Mouse (Mus musculus): ENCODE results near the gene Eps8. TPM values are rescaled to one million over a fixed set of nuclear protein-coding genes. Genes with fewer than 3 reads are reported as not detected.

Eps8 gene
- polyA plus RNA-seq, 1 experiment from 2014 or later, result 6.8 TPM

GRCm38 (mm10) chr6:137681000-137681399 lies 26.3 kb upstream of the Eps8 start:
- no peak overlapping the region for H3K4me3 ChIP-seq
- no peaks in the 10 kb centered on the region for H3K4me1 ChIP-seq
- no peak overlapping the region for H3K27ac ChIP-seq
- WGBS, result 92% methylated on average over 2 of the region's 2 CpGs
- H3K9me3 ChIP-seq, result no peaks in the 10 kb centered on the region
- H3K36me3 ChIP-seq (replicated peaks), result no peaks in the 10 kb centered on the region
- no peaks in the 10 kb centered on the region for H3K27me3 ChIP-seq (ENCODE audit: poor library complexity, severe bottlenecking)
- no peak for DNase-seq (ENCODE audit: extremely low spot score, low spot score)

GRCm38 (mm10) chr6:137676581-137676980 lies 21.9 kb upstream of the Eps8 start:
- WGBS, result 93% methylated on average over 12 of the region's 12 CpGs
- H3K27me3 ChIP-seq (ENCODE audit: poor library complexity, severe bottlenecking), result no peaks in the 10 kb centered on the region
- no peaks in the 10 kb centered on the region for H3K36me3 ChIP-seq (replicated peaks)
- H3K27ac ChIP-seq, result no peak overlapping the region
- no peak overlapping the region for H3K4me3 ChIP-seq
- H3K4me1 ChIP-seq, result no peaks in the 10 kb centered on the region
- DNase-seq (ENCODE audit: extremely low spot score, low spot score), result no peak
- H3K9me3 ChIP-seq, result no peaks in the 10 kb centered on the region

- Histone ChIP-seq H3K4me1 (no peaks in the 10 kb centered on the region), H3K27me3 (ENCODE audit: poor library complexity, severe bottlenecking) (no peaks in the 10 kb centered on the region), H3K36me3 (replicated peaks) (no peaks in the 10 kb centered on the region), H3K27ac (no peak overlapping the region), H3K4me3 (no peak overlapping the region), H3K9me3 (no peaks in the 10 kb centered on the region)
- DNase-seq (ENCODE audit: extremely low spot score, low spot score), result no peak
- 85% methylated on average over 5 of the region's 5 CpGs for WGBS
Measured at GRCm38 (mm10) chr6:137675556-137675955, 20.9 kb upstream of the Eps8 start.

- Histone ChIP-seq H3K4me1 (no peaks in the 10 kb centered on the region), H3K27me3 (ENCODE audit: poor library complexity, severe bottlenecking) (no peaks in the 10 kb centered on the region), H3K36me3 (replicated peaks) (no peaks in the 10 kb centered on the region), H3K9me3 (no peaks in the 10 kb centered on the region), H3K27ac (no peak overlapping the region), H3K4me3 (no peak overlapping the region)
- 82% methylated on average over 15 of the region's 15 CpGs for WGBS
- no peak for DNase-seq (ENCODE audit: extremely low spot score, low spot score)
Measured at GRCm38 (mm10) chr6:137673301-137673700, 18.6 kb upstream of the Eps8 start.

- Histone ChIP-seq H3K9me3 (no peaks in the 10 kb centered on the region), H3K36me3 (replicated peaks) (no peaks in the 10 kb centered on the region), H3K27ac (no peak overlapping the region), H3K4me1 (no peaks in the 10 kb centered on the region), H3K4me3 (no peak overlapping the region), H3K27me3 (ENCODE audit: poor library complexity, severe bottlenecking) (no peaks in the 10 kb centered on the region)
- DNase-seq (ENCODE audit: extremely low spot score, low spot score), result no peak
- 83% methylated on average over 10 of the region's 10 CpGs for WGBS
Measured at GRCm38 (mm10) chr6:137671561-137671960, 16.9 kb upstream of the Eps8 start.

GRCm38 (mm10) chr6:137670820-137671219 lies 16.1 kb upstream of the Eps8 start:
- H3K27ac ChIP-seq, result no peak overlapping the region
- H3K4me1 ChIP-seq, result no peaks in the 10 kb centered on the region
- 93% methylated on average over 9 of the region's 9 CpGs for WGBS
- no peaks in the 10 kb centered on the region for H3K36me3 ChIP-seq (replicated peaks)
- no peaks in the 10 kb centered on the region for H3K9me3 ChIP-seq
- no peak overlapping the region for H3K4me3 ChIP-seq
- no peaks in the 10 kb centered on the region for H3K27me3 ChIP-seq (ENCODE audit: poor library complexity, severe bottlenecking)
- no peak for DNase-seq (ENCODE audit: extremely low spot score, low spot score)

GRCm38 (mm10) chr6:137669876-137670275 lies 15.2 kb upstream of the Eps8 start:
- no peaks in the 10 kb centered on the region for H3K27me3 ChIP-seq (ENCODE audit: poor library complexity, severe bottlenecking)
- WGBS, result 88% methylated on average over 3 of the region's 3 CpGs

GRCm38 (mm10) chr6:137669433-137669832 lies 14.8 kb upstream of the Eps8 start:
- WGBS, result 89% methylated on average over 1 of the region's 1 CpGs
- H3K4me3 ChIP-seq, result no peak overlapping the region
- no peaks in the 10 kb centered on the region for H3K36me3 ChIP-seq (replicated peaks)
- H3K4me1 ChIP-seq, result no peaks in the 10 kb centered on the region
- H3K27ac ChIP-seq, result no peak overlapping the region
- H3K9me3 ChIP-seq, result no peaks in the 10 kb centered on the region
- H3K27me3 ChIP-seq (ENCODE audit: poor library complexity, severe bottlenecking), result no peaks in the 10 kb centered on the region
- no peak for DNase-seq (ENCODE audit: extremely low spot score, low spot score)

More at GRCm38 (mm10) chr6:137669876-137670275, 15.2 kb upstream of the Eps8 start:
- Histone ChIP-seq H3K27ac (no peak overlapping the region), H3K4me3 (no peak overlapping the region), H3K9me3 (no peaks in the 10 kb centered on the region), H3K4me1 (no peaks in the 10 kb centered on the region), H3K36me3 (replicated peaks) (no peaks in the 10 kb centered on the region)
- no peak for DNase-seq (ENCODE audit: extremely low spot score, low spot score)

- no peaks in the 10 kb centered on the region for H3K4me1 ChIP-seq
- no peaks in the 10 kb centered on the region for H3K27me3 ChIP-seq (ENCODE audit: poor library complexity, severe bottlenecking)
- no peak overlapping the region for H3K27ac ChIP-seq
- H3K9me3 ChIP-seq, result no peaks in the 10 kb centered on the region
- no peaks in the 10 kb centered on the region for H3K36me3 ChIP-seq (replicated peaks)
- H3K4me3 ChIP-seq, result no peak overlapping the region
- 67% methylated on average over 3 of the region's 3 CpGs for WGBS
- DNase-seq (ENCODE audit: extremely low spot score, low spot score), result no peak
Measured at GRCm38 (mm10) chr6:137668331-137668730, 13.7 kb upstream of the Eps8 start.

- Histone ChIP-seq H3K36me3 (replicated peaks) (no peaks in the 10 kb centered on the region), H3K9me3 (no peaks in the 10 kb centered on the region), H3K4me3 (no peak overlapping the region), H3K27ac (no peak overlapping the region), H3K27me3 (ENCODE audit: poor library complexity, severe bottlenecking) (no peaks in the 10 kb centered on the region), H3K4me1 (no peaks in the 10 kb centered on the region)
- DNase-seq (ENCODE audit: extremely low spot score, low spot score), result no peak
- 89% methylated on average over 3 of the region's 3 CpGs for WGBS
Measured at GRCm38 (mm10) chr6:137667665-137668064, 13.0 kb upstream of the Eps8 start.

GRCm38 (mm10) chr6:137664936-137665335 lies 10.3 kb upstream of the Eps8 start:
- no peak overlapping the region for H3K4me3 ChIP-seq
- H3K27ac ChIP-seq, result no peak overlapping the region
- no peaks in the 10 kb centered on the region for H3K27me3 ChIP-seq (ENCODE audit: poor library complexity, severe bottlenecking)
- DNase-seq (ENCODE audit: extremely low spot score, low spot score), result no peak
- H3K9me3 ChIP-seq, result no peaks in the 10 kb centered on the region
- 83% methylated on average over 3 of the region's 3 CpGs for WGBS
- H3K36me3 ChIP-seq (replicated peaks), result no peaks in the 10 kb centered on the region
- peaks cover 8% of the 10 kb centered on the region; the same call in 1 of the 2 replicates for H3K4me1 ChIP-seq

GRCm38 (mm10) chr6:137661583-137662365 lies 7.1 kb upstream of the Eps8 start:
- Histone ChIP-seq H3K27ac (no peak overlapping the region), H3K9me3 (no peaks in the 10 kb centered on the region), H3K4me3 (no peak overlapping the region), H3K4me1 (peaks cover 8% of the 10 kb centered on the region; the same call in 1 of the 2 replicates), H3K36me3 (replicated peaks) (no peaks in the 10 kb centered on the region), H3K27me3 (ENCODE audit: poor library complexity, severe bottlenecking) (no peaks in the 10 kb centered on the region)
- WGBS, result 96% methylated on average over 23 of the region's 23 CpGs
- DNase-seq (ENCODE audit: extremely low spot score, low spot score), result no peak

GRCm38 (mm10) chr6:137658426-137659088 lies 3.9 kb upstream of the Eps8 start:
- no peaks in the 10 kb centered on the region for H3K9me3 ChIP-seq
- no peak for DNase-seq (ENCODE audit: extremely low spot score, low spot score)
- 78% methylated on average over 12 of the region's 12 CpGs for WGBS
- no peaks in the 10 kb centered on the region for H3K36me3 ChIP-seq (replicated peaks)
- H3K4me1 ChIP-seq, result peaks cover 8% of the 10 kb centered on the region; the same call in 1 of the 2 replicates
- no peaks in the 10 kb centered on the region for H3K27me3 ChIP-seq (ENCODE audit: poor library complexity, severe bottlenecking)
- no peak overlapping the region for H3K4me3 ChIP-seq
- H3K27ac ChIP-seq, result no peak overlapping the region

Data from forebrain, embryonic 10.5 days (tissue).